Mouse (Mus musculus): ENCODE results near the gene Zmiz1. TPM values are rescaled to one million over a fixed set of nuclear protein-coding genes. Genes with fewer than 3 reads are reported as not detected.

Gene Zmiz1
- polyA plus RNA-seq, 1 experiment from 2014 or later, result 42.2 TPM

DNA sequence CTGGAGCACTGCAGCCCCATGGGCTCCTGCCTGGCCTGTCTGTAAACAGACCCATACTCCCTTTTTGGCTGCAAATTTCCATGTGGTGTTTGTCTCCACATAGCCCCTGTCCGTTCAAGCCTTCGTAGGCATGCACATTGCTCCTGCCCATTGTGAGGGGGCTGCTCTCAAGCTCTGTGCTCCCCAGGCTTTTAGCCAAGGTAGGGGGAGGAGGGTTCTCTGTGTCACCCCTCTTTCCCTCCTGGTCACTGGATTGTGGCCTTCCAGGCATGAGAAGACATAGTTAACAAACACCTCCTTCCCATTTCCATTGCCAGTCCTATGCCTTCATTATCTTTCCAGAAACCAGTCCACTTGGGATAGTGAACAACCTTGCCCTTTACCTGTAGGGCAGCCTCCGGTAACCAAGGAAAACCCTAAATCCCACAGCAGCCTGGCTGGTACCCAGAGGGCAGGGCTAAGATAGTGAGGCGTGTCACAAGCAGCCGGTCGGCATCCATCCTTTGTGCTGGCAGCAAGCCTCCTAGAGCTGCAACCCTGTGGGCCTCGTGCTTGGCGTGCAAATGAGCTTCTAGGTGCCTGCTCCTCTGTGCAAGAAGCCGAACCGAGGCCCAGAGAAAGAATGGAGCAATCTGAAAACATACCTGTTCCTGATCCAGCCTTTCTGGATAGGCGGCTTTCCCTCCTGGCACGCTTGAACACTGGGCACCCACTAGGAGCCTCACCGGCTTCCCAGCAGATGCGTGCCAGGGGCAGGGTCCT lies 174.7 kb downstream of the Zmiz1 start:
- 87% methylated on average over 14 of the region's 14 CpGs for WGBS
- Histone ChIP-seq H3K4me1 (peaks cover 42% of the 10 kb centered on the region), H3K9me3 (replicated peaks) (no peaks in the 10 kb centered on the region), H3K36me3 (peaks cover 89% of the 10 kb centered on the region), H3K27me3 (ENCODE audit: low read depth, poor library complexity, severe bottlenecking) (no peaks in the 10 kb centered on the region), H3K4me3 (no peak overlapping the region), H3K27ac (replicated peaks) (peak overlapping the region; percentile 5; the same call in 1 of the 2 replicates)
- no peak for DNase-seq (ENCODE audit: low spot score)

DNA sequence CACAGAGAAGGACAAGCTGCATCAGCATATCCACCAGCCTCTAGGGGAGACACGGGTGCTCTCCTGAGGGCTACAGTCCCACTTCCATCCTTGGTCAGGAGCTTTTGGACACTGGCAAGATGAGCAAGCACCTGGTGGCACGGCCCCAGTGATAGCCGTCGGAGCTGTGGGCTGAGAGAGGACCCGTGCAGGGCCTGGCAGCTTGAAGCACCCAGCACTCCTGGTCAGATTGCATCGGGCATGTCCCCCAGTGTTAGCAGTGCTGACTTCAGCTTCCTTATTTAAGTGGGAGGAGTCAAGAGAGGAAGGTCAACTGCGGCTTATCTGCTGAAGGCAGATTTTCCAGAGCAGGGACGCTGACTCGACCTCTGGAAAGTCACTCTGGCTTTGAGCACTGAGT lies 175.3 kb downstream of the Zmiz1 start:
- WGBS, result 86% methylated on average over 9 of the region's 9 CpGs
- Histone ChIP-seq H3K4me3 (no peak overlapping the region), H3K27me3 (ENCODE audit: low read depth, poor library complexity, severe bottlenecking) (no peaks in the 10 kb centered on the region), H3K4me1 (peaks cover 40% of the 10 kb centered on the region), H3K36me3 (peaks cover 89% of the 10 kb centered on the region), H3K27ac (replicated peaks) (peak overlapping the region; percentile 5; the same call in 1 of the 2 replicates), H3K9me3 (replicated peaks) (no peaks in the 10 kb centered on the region)
- no peak for DNase-seq (ENCODE audit: low spot score)

DNA sequence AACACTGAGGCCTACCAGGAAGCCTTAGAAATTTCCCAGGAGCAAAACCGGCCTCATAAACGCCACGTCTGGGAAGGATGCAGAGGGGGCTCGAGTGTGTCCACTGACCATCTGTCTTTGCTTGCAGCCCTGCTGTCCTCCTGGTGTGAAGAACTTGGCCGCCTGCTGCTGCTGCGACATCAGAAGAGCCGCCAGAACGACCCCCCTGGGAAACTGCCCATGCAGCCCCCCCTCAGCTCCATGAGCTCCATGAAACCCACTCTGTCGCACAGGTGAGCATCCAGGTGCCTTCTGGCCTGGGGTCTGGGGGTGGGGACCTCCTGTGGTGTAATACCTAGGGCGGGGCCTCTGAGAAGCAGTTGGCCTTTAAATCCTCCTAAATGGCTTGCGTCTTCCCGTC lies 176.8 kb downstream of the Zmiz1 start:
- Histone ChIP-seq H3K27ac (replicated peaks) (no peak overlapping the region), H3K4me3 (no peak overlapping the region), H3K4me1 (peaks cover 40% of the 10 kb centered on the region), H3K36me3 (peaks cover 89% of the 10 kb centered on the region), H3K27me3 (ENCODE audit: low read depth, poor library complexity, severe bottlenecking) (no peaks in the 10 kb centered on the region), H3K9me3 (replicated peaks) (no peaks in the 10 kb centered on the region)
- DNase-seq (ENCODE audit: low spot score), result no peak
- 73% methylated on average over 12 of the region's 12 CpGs for WGBS

DNA sequence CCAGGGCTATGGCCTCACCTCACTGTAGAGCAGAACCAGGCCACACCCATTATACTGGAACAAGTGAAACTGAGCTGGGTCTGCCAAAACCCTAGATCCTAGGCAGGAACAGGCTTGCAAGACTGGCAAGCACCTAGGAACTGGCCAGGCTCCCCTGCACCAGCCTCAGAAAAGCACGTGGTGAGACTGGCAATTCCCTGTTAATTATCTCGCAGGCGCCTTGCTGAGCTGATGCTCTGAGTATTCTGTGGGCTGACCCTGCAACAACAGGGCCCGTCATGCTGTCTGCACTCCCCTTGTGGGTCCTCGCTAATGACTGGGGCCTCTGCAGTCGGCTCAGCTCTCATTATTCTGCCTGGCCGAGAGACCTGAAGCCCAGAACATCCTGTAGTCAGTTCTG lies 177.3 kb downstream of the Zmiz1 start:
- H3K27ac ChIP-seq (replicated peaks), result 0 out of 2 replicates have a peak overlapping the region, but pooled peaks have one; percentile 28
- DNase-seq (ENCODE audit: low spot score), result no peak
- no peaks in the 10 kb centered on the region for H3K27me3 ChIP-seq (ENCODE audit: low read depth, poor library complexity, severe bottlenecking)
- H3K4me3 ChIP-seq, result no peak overlapping the region
- peaks cover 89% of the 10 kb centered on the region for H3K36me3 ChIP-seq
- peaks cover 40% of the 10 kb centered on the region for H3K4me1 ChIP-seq
- 55% methylated on average over 7 of the region's 7 CpGs for WGBS
- no peaks in the 10 kb centered on the region for H3K9me3 ChIP-seq (replicated peaks)

DNA sequence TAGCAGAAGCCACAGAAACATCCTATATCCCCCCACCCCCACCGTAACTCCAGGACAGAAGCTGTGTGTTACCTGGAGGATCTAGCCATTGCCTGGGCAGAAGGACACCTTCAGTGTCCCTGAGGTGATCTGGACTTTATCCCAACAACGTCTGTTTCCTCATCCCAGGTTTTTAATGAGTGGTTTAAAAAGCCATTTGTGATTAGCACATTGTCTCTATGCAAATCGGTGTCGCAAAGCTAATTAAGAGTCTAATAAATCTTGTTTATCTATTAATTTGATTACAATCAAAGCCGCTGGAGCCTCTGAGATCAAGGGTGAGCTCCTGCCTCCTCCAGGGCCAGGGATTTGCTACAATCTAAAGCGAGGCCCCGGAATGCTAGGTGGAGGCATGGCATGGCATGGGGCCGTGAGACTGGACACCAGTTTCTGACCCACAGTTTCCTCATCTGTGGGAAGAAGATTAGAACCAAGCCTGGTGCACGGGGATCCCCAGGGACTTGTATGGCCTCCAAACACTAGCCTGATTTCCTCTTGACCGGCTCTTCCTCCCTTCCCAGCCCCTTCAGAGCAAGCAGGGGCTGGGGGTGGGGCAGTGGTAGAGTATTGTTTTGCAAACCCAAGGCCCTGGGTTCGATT lies 180.3 kb downstream of the Zmiz1 start:
- no peak for DNase-seq (ENCODE audit: low spot score)
- Histone ChIP-seq H3K4me1 (peaks cover 24% of the 10 kb centered on the region), H3K36me3 (peaks cover 97% of the 10 kb centered on the region), H3K9me3 (replicated peaks) (no peaks in the 10 kb centered on the region), H3K27ac (replicated peaks) (no peak overlapping the region), H3K4me3 (no peak overlapping the region), H3K27me3 (ENCODE audit: low read depth, poor library complexity, severe bottlenecking) (no peaks in the 10 kb centered on the region)
- 89% methylated on average over 11 of the region's 11 CpGs for WGBS

DNA sequence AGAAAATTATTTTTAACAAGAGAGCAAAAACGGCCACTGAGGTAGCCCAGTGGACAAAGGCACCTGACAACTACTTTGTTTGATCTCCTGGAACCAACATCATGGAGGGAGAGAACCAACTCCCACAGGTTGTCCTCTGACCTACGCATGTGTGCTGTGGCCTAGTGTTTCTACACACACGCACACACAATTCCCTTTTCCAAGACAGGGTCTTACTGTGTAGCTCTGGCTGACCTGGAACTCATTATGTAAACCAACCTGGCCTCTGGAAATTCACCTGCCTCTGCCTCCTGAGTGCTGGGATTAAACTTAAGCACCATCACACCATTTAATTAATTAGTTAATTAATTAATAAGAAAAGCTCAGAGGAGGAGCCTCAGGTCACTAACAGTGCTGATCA lies 181.0 kb downstream of the Zmiz1 start:
- H3K9me3 ChIP-seq (replicated peaks), result no peaks in the 10 kb centered on the region
- H3K4me3 ChIP-seq, result no peak overlapping the region
- 91% methylated on average over 3 of the region's 3 CpGs for WGBS
- no peak for DNase-seq (ENCODE audit: low spot score)
- no peak overlapping the region for H3K27ac ChIP-seq (replicated peaks)
- H3K27me3 ChIP-seq (ENCODE audit: low read depth, poor library complexity, severe bottlenecking), result no peaks in the 10 kb centered on the region
- peaks cover 19% of the 10 kb centered on the region for H3K4me1 ChIP-seq
- peaks cover 100% of the 10 kb centered on the region for H3K36me3 ChIP-seq

DNA sequence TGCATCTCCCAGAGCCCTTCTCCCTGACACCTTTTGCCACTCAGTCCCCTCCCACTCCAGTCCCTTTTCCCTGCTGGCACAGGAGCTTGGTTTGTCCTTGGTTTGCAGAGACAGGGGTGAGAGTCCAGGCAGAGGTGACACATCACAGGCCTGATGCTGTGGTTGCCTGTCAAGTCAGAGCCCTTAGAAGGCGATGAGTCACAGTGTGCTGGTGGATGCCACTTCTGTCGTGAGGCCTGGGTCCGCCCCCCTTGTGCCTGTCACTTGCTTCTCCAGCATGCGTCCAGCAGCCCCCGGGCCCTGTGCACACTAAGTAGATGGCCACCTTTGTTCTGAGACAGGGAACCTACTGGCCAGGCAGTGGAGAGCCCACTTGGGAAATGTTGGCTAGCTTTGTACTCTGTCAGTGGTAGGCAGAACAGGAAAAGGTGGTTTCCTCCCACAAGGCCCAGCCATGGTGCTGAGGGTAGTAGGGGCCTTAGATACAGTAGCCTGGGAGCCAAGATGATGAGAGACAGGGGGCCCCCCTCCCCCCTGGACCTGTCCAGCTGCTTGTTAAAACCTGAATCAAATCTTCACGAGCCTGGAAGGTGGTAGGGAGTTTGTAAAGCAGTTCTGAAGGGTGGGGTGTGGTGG lies 181.6 kb downstream of the Zmiz1 start:
- Histone ChIP-seq H3K27ac (replicated peaks) (no peak overlapping the region), H3K9me3 (replicated peaks) (no peaks in the 10 kb centered on the region), H3K36me3 (peaks cover 100% of the 10 kb centered on the region), H3K27me3 (ENCODE audit: low read depth, poor library complexity, severe bottlenecking) (no peaks in the 10 kb centered on the region), H3K4me1 (peaks cover 13% of the 10 kb centered on the region), H3K4me3 (no peak overlapping the region)
- 79% methylated on average over 6 of the region's 6 CpGs for WGBS
- no peak for DNase-seq (ENCODE audit: low spot score)

GRCm38 (mm10) chr14:25641067-25641466 lies 182.1 kb downstream of the Zmiz1 start:
- Histone ChIP-seq H3K27me3 (ENCODE audit: low read depth, poor library complexity, severe bottlenecking) (no peaks in the 10 kb centered on the region), H3K4me3 (no peak overlapping the region), H3K9me3 (replicated peaks) (no peaks in the 10 kb centered on the region), H3K27ac (replicated peaks) (no peak overlapping the region), H3K4me1 (peaks cover 8% of the 10 kb centered on the region), H3K36me3 (peaks cover 100% of the 10 kb centered on the region)
- WGBS, result 95% methylated on average over 6 of the region's 6 CpGs
- no peak for DNase-seq (ENCODE audit: low spot score)

- no peak for DNase-seq (ENCODE audit: low spot score)
- Histone ChIP-seq H3K27ac (replicated peaks) (no peak overlapping the region), H3K9me3 (replicated peaks) (no peaks in the 10 kb centered on the region), H3K4me1 (no peaks in the 10 kb centered on the region), H3K4me3 (no peak overlapping the region), H3K27me3 (ENCODE audit: low read depth, poor library complexity, severe bottlenecking) (no peaks in the 10 kb centered on the region), H3K36me3 (peaks cover 100% of the 10 kb centered on the region)
- 94% methylated on average over 9 of the region's 9 CpGs for WGBS
Observed at GRCm38 (mm10) chr14:25645717-25646116, 186.7 kb downstream of the Zmiz1 start.

- H3K4me3 ChIP-seq, result no peak overlapping the region
- H3K9me3 ChIP-seq (replicated peaks), result no peaks in the 10 kb centered on the region
- no peak overlapping the region for H3K27ac ChIP-seq (replicated peaks)
- DNase-seq (ENCODE audit: low spot score), result peak; percentile 61
- no peaks in the 10 kb centered on the region for H3K4me1 ChIP-seq
- H3K36me3 ChIP-seq, result peaks cover 100% of the 10 kb centered on the region
- WGBS, result 78% methylated on average over 2 of the region's 2 CpGs
- no peaks in the 10 kb centered on the region for H3K27me3 ChIP-seq (ENCODE audit: low read depth, poor library complexity, severe bottlenecking)
Observed at GRCm38 (mm10) chr14:25646161-25646621, 187.2 kb downstream of the Zmiz1 start.

DNA sequence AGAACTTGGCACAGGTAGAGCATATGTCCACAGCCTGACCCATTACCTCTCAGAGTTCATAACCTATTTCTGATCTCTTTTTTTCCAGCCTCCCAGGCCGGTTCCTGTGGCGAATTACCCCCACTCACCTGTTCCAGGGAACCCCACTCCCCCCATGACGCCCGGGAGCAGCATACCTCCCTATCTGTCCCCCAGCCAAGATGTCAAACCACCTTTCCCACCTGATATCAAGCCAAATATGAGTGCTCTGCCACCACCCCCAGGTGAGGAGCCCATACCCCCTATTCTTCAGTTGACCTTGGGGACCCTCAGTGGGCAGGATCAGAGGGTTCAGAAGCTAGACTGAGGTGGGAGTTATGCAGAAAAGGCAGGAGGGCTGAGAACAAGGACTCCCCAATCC lies 192.1 kb downstream of the Zmiz1 start:
- 94% methylated on average over 4 of the region's 4 CpGs for WGBS
- Histone ChIP-seq H3K4me1 (no peaks in the 10 kb centered on the region), H3K36me3 (peaks cover 100% of the 10 kb centered on the region), H3K27me3 (ENCODE audit: low read depth, poor library complexity, severe bottlenecking) (no peaks in the 10 kb centered on the region), H3K4me3 (no peak overlapping the region), H3K9me3 (replicated peaks) (no peaks in the 10 kb centered on the region), H3K27ac (replicated peaks) (no peak overlapping the region)
- no peak for DNase-seq (ENCODE audit: low spot score)

- peaks cover 100% of the 10 kb centered on the region for H3K36me3 ChIP-seq
- no peaks in the 10 kb centered on the region for H3K9me3 ChIP-seq (replicated peaks)
- H3K27me3 ChIP-seq (ENCODE audit: low read depth, poor library complexity, severe bottlenecking), result no peaks in the 10 kb centered on the region
- 93% methylated on average over 9 of the region's 9 CpGs for WGBS
- no peak for DNase-seq (ENCODE audit: low spot score)
- H3K4me3 ChIP-seq, result no peak overlapping the region
- H3K4me1 ChIP-seq, result no peaks in the 10 kb centered on the region
- H3K27ac ChIP-seq (replicated peaks), result no peak overlapping the region
Observed at GRCm38 (mm10) chr14:25651905-25652304, 192.9 kb downstream of the Zmiz1 start.
